Mouse (Mus musculus) forebrain, embryonic 12.5 days (tissue): Measurements from ENCODE around the gene Frmd7. TPM values are rescaled to one million over a fixed set of nuclear protein-coding genes. Genes with fewer than 3 reads are reported as not detected.

Experiments
- ATAC-seq: fragments of 200-750 bp; cut with Nextera tagmentation; 2 replicates; pipeline ENCODE4 v1.8.0; 2017; ENCODE audit warnings: moderate TSS enrichment; ENCODE audit not compliant: low FRiP score
- H3K27ac ChIP-seq: fragments of 300-500 bp; sonication (generic); 2 replicates; pipeline ENCODE4 v1.5.1; 2016; ENCODE audit warnings: mild to moderate bottlenecking
- H3K27me3 ChIP-seq: fragments of 300-500 bp; sonication (generic); 2 replicates; pipeline ENCODE4 v1.6.1; 2016; ENCODE audit warnings: mild to moderate bottlenecking
- H3K36me3 ChIP-seq: fragments of 300-500 bp; sonication (generic); replicated peaks from 2 replicates; pipeline ENCODE4 v1.6.1; 2016; ENCODE audit warnings: mild to moderate bottlenecking
- H3K4me1 ChIP-seq: fragments of 300-500 bp; sonication (generic); 2 replicates; pipeline ENCODE4 v1.6.1; 2016
- H3K4me2 ChIP-seq: fragments of 300-500 bp; sonication (generic); 2 replicates; pipeline ENCODE4 v1.6.1; 2016; ENCODE audit warnings: mild to moderate bottlenecking, moderate library complexity
- H3K4me3 ChIP-seq: fragments of 300-500 bp; sonication (generic); replicated peaks from 2 replicates; pipeline ENCODE4 v1.5.1; 2016; ENCODE audit warnings: mild to moderate bottlenecking
- H3K9ac ChIP-seq: fragments of 300-500 bp; sonication (generic); 2 replicates; pipeline ENCODE4 v1.6.1; 2016; ENCODE audit warnings: mild to moderate bottlenecking
- H3K9me3 ChIP-seq: fragments of 300-500 bp; sonication (generic); 2 replicates; pipeline ENCODE4 v1.6.1; 2016
- WGBS: fragments of 180-500 bp; shearing (Covaris S2); methylation state at CpG from one replicate; pipeline ENCODE4 v1.1.7; 2016; 5-methylcytosine and 5-hydroxymethylcytosine counted together
- polyA plus RNA-seq: library from polyadenylated mRNA; unstranded; fragments of >200 nt; fragmentation: Nextera tagmentation; extraction: Ambion mirVana; gene quantifications from 2 replicates; pipeline ENCODE4 v1.2.1, GENCODE M21; 2016

Gene Frmd7
- not detected in 2 replicates for polyA plus RNA-seq

DNA sequence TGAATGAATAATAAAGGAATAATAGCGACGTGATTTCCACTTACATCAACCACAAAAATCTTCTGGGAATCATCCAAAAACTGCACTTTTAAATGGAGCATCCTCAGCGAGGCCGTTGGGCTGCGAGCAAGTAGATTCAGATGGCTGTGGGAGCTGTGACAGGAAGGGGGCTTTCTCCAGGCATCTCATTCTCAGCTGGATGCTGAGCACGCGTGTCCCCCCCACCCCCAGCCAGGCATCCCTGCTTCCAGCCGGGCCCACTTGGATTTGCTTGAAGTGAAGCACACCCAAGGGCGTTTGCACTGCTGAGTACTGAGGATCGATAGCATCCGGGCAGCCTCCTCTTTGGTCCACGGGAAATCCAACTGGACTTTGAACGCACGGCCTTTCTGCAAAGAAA is at the start of gene Frmd7:
Gene Frmd7, minus strand, starts transcription at position 101 of the 400 bp plus-strand sequence.
- no peak for ATAC-seq
- H3K27me3 ChIP-seq, result no peaks in the 10 kb centered on the region

GRCm38 (mm10) chrX:50991324-50991723 is 48.8 kb upstream of the Frmd7 start:
- no peak for ATAC-seq
- Histone ChIP-seq H3K36me3 (no peaks in the 10 kb centered on the region), H3K9me3 (no peaks in the 10 kb centered on the region), H3K4me3 (no peak overlapping the region), H3K4me2 (no peak overlapping the region), H3K27me3 (no peaks in the 10 kb centered on the region), H3K9ac (no peak overlapping the region), H3K27ac (no peak overlapping the region), H3K4me1 (no peaks in the 10 kb centered on the region)
- WGBS, result 88% methylated on average over 5 of the region's 5 CpGs

More for the DNA sequence above, at the start of gene Frmd7:
- Histone ChIP-seq H3K9ac (no peak within 1 kb of the TSS), H3K9me3 (no peaks in the 10 kb centered on the region), H3K4me2 (no peak within 1 kb of the TSS), H3K27ac (no peak within 1 kb of the TSS), H3K36me3 (no peaks in the 10 kb centered on the region), H3K4me1 (no peaks in the 10 kb centered on the region), H3K4me3 (no peak within 1 kb of the TSS)
- WGBS, result 73% methylated on average over 14 of the region's 14 CpGs

GRCm38 (mm10) chrX:50989940-50990339 is 47.4 kb upstream of the Frmd7 start:
- Histone ChIP-seq H3K9me3 (no peaks in the 10 kb centered on the region), H3K27ac (no peak overlapping the region), H3K4me2 (no peak overlapping the region), H3K4me3 (no peak overlapping the region), H3K27me3 (no peaks in the 10 kb centered on the region), H3K9ac (no peak overlapping the region), H3K4me1 (no peaks in the 10 kb centered on the region), H3K36me3 (no peaks in the 10 kb centered on the region)
- ATAC-seq, result no peak
- WGBS, result 86% methylated on average over 6 of the region's 6 CpGs

DNA sequence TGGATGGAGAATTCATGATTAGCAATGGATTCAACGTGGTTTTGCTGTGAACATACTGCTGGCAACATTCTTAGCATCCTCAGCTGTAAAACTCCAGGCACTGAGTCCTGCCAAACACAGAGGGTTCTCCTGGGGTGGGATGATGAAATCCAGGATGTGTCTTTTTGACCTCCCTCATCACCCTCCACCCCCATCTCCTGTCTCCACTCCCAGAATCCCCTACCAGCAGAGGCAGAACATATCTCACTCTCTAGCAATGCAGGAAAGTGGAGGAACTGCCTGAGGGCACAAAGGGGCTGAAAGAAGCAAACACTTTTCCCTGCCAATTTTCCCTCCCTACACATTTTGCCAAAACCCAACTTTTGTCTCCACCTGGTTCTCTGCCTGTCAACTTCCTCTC is 46.1 kb upstream of the Frmd7 start:
- Histone ChIP-seq H3K4me3 (no peak overlapping the region), H3K9ac (no peak overlapping the region), H3K27ac (no peak overlapping the region), H3K36me3 (no peaks in the 10 kb centered on the region), H3K9me3 (no peaks in the 10 kb centered on the region), H3K4me2 (no peak overlapping the region), H3K27me3 (no peaks in the 10 kb centered on the region), H3K4me1 (no peaks in the 10 kb centered on the region)
- ATAC-seq, result no peak
- WGBS, result 64% methylated on average over 1 of the region's 1 CpGs

DNA sequence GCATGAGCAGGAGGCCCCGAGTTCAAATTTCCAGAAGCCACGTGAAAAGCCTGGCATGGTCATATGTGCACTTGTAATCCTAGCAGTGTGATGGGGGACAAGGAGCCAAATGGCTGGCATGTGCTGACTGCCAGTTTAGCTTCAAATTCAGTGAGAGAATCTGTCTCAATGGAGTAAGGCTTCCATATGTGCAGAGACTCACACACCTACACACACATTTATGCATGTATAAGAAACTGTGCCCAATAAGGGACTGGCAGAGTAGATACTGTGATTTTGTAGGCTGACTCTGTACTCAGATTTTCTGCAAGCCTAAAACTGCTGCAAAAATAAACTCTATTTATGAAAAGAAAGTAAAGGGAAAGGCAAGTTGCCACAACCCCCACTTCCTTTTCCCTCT is 35.9 kb upstream of the Frmd7 start:
- ATAC-seq, result no peak

DNA sequence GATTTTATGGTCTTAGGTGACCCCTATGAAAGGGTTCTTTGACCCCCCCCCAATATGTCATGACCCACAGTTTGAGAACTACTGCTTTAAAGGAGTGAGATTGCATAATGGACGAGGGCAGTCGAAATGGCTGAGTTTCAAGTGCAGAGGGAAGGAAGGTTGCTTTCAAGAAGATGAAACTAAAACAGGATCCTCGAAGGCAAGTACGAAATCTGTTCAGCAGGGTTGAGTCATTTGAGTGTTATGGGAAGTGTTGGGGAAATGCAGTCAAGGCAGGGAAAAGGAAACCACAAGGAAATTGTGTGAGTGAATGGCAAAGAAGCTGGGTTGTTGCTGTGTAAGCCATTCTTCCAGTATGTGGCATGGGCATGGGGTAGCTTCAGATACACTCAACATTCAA is 29.6 kb upstream of the Frmd7 start:
- Histone ChIP-seq H3K27me3 (no peaks in the 10 kb centered on the region), H3K4me1 (no peaks in the 10 kb centered on the region), H3K27ac (no peak overlapping the region), H3K4me3 (no peak overlapping the region), H3K9ac (no peak overlapping the region), H3K4me2 (no peak overlapping the region), H3K9me3 (no peaks in the 10 kb centered on the region), H3K36me3 (no peaks in the 10 kb centered on the region)
- 87% methylated on average over 4 of the region's 4 CpGs for WGBS
- no peak for ATAC-seq

More for the DNA sequence above, 35.9 kb upstream of the Frmd7 start:
- no peak overlapping the region for H3K9ac ChIP-seq
- no peaks in the 10 kb centered on the region for H3K9me3 ChIP-seq
- no peak overlapping the region for H3K4me2 ChIP-seq
- H3K4me1 ChIP-seq, result no peaks in the 10 kb centered on the region
- WGBS, result 86% methylated on average over 2 of the region's 2 CpGs
- no peak overlapping the region for H3K4me3 ChIP-seq
- no peaks in the 10 kb centered on the region for H3K36me3 ChIP-seq
- no peak overlapping the region for H3K27ac ChIP-seq
- H3K27me3 ChIP-seq, result no peaks in the 10 kb centered on the region

GRCm38 (mm10) chrX:50969907-50970306 is 27.4 kb upstream of the Frmd7 start:
- Histone ChIP-seq H3K9me3 (no peaks in the 10 kb centered on the region), H3K4me3 (no peak overlapping the region), H3K4me2 (no peak overlapping the region), H3K9ac (no peak overlapping the region), H3K27ac (no peak overlapping the region), H3K27me3 (no peaks in the 10 kb centered on the region), H3K4me1 (no peaks in the 10 kb centered on the region), H3K36me3 (no peaks in the 10 kb centered on the region)
- 88% methylated on average over 5 of the region's 5 CpGs for WGBS
- no peak for ATAC-seq

GRCm38 (mm10) chrX:50968157-50968932 is 25.8 kb upstream of the Frmd7 start:
- Histone ChIP-seq H3K27ac (no peak overlapping the region), H3K4me2 (no peak overlapping the region), H3K27me3 (no peaks in the 10 kb centered on the region), H3K9ac (no peak overlapping the region), H3K4me3 (no peak overlapping the region), H3K4me1 (no peaks in the 10 kb centered on the region), H3K36me3 (no peaks in the 10 kb centered on the region), H3K9me3 (no peaks in the 10 kb centered on the region)
- 69% methylated on average over 10 of the region's 10 CpGs for WGBS
- ATAC-seq, result no peak

DNA sequence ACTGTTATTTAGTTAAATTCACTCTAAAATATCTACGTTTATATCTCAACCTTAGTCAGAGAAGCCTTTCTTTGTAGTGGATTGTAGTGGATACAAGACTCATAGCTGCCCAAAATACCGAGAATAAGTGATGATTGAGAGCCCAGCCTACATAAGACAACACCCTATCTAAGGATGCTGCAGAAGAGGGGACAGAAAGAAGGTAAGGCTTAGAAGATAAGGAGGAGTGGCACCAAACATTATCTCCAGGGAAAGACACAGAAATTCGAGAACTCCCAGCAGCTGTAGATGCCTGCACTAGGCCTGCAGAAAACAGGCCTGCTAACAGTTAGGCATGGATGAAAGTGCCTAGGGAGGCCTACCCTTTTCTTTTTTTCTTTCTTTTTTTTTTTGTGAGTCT is 22.6 kb upstream of the Frmd7 start:
- ATAC-seq, result no peak
- no peak overlapping the region for H3K27ac ChIP-seq
- H3K36me3 ChIP-seq, result no peaks in the 10 kb centered on the region
- no peaks in the 10 kb centered on the region for H3K9me3 ChIP-seq
- H3K9ac ChIP-seq, result no peak overlapping the region
- no peaks in the 10 kb centered on the region for H3K27me3 ChIP-seq
- no peaks in the 10 kb centered on the region for H3K4me1 ChIP-seq
- H3K4me2 ChIP-seq, result no peak overlapping the region
- 61% methylated on average over 3 of the region's 3 CpGs for WGBS
- no peak overlapping the region for H3K4me3 ChIP-seq

GRCm38 (mm10) chrX:50962955-50963354 is 20.4 kb upstream of the Frmd7 start:
- H3K36me3 ChIP-seq, result no peaks in the 10 kb centered on the region
- H3K9me3 ChIP-seq, result no peaks in the 10 kb centered on the region
- no peak overlapping the region for H3K27ac ChIP-seq
- 82% methylated on average over 6 of the region's 6 CpGs for WGBS
- no peaks in the 10 kb centered on the region for H3K4me1 ChIP-seq
- H3K4me3 ChIP-seq, result no peak overlapping the region
- no peak overlapping the region for H3K4me2 ChIP-seq
- ATAC-seq, result no peak
- no peak overlapping the region for H3K9ac ChIP-seq
- H3K27me3 ChIP-seq, result no peaks in the 10 kb centered on the region

DNA sequence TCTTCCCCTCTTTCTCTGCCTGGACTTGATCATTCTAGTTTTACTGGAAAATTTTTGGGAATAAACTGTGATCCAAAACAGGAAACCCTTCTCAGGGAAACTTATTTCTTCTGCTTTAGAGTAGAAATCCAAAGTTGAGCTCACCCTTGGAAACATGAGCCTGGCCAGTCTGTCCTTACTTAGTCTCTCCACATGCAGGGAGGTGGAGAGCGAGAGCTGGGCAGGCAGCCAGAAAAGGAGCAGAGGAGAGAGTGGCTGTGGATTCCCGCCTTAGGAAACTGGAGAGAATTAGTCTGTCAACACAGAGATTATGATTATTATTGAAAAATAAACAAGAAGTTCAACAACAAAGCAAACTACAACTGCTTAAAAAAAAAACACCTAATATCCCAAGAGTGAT is 6.1 kb upstream of the Frmd7 start:
- Histone ChIP-seq H3K36me3 (no peaks in the 10 kb centered on the region), H3K9ac (no peak overlapping the region), H3K27me3 (no peaks in the 10 kb centered on the region), H3K27ac (no peak overlapping the region), H3K4me3 (no peak overlapping the region), H3K4me1 (no peaks in the 10 kb centered on the region), H3K9me3 (no peaks in the 10 kb centered on the region), H3K4me2 (no peak overlapping the region)
- 60% methylated on average over 2 of the region's 2 CpGs for WGBS
- no peak for ATAC-seq

DNA sequence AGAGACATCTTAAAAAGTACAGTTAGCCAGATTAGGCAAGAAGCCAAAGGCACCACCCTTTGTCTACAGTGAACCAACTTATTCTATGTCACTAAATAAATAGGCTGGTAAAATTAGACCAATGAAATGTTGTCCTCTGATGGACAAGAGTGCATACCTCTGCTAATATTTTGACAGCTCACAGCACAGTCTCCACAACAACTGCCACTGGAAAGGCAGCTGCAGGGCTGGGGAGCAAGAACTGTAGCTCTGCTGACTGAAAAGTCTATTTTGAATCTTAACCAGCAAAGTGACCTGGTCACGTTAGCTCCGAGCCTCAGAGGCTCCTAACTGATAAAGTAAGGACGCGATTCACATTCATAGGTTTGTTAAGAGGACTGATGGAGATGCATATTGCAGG is 5.6 kb upstream of the Frmd7 start:
- H3K9me3 ChIP-seq, result no peaks in the 10 kb centered on the region
- ATAC-seq, result no peak
- H3K27me3 ChIP-seq, result no peaks in the 10 kb centered on the region
- no peak overlapping the region for H3K4me2 ChIP-seq
- WGBS, result 83% methylated on average over 4 of the region's 4 CpGs
- no peaks in the 10 kb centered on the region for H3K4me1 ChIP-seq
- H3K36me3 ChIP-seq, result no peaks in the 10 kb centered on the region
- H3K27ac ChIP-seq, result no peak overlapping the region
- H3K9ac ChIP-seq, result no peak overlapping the region
- no peak overlapping the region for H3K4me3 ChIP-seq

DNA sequence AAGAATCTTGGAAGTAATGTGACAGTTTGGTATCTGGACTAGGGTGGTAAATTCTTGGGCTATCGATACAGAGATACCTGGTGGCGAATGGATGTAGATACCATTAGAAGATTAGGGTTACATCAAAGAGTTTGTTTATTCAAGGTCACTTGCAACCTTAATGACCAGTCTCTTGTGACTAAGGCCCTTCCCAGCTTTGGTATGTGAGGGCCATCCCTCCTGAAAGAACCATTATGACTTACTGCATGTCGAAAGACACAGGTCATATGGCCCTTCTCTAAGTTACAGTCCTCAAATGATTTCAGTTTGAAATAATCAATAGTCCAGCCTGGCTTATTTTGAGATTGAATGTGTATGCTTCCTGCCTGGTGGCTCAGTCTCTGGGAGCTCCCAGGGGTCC is 5.4 kb downstream of the Frmd7 start:
- Histone ChIP-seq H3K4me1 (no peaks in the 10 kb centered on the region), H3K4me2 (no peak overlapping the region), H3K36me3 (no peaks in the 10 kb centered on the region), H3K9me3 (no peaks in the 10 kb centered on the region), H3K27ac (no peak overlapping the region), H3K4me3 (no peak overlapping the region), H3K27me3 (no peaks in the 10 kb centered on the region), H3K9ac (no peak overlapping the region)
- no peak for ATAC-seq
- WGBS, result 90% methylated on average over 3 of the region's 3 CpGs
